Mouse (Mus musculus) layer of hippocampus, adult 9-11 months (tissue): ENCODE measurements at regions not wholly inside any gene's neighbourhood (a gene's known extent, or its start where the extent isn't known, plus 50 kb on each side); places are given as distances from the start of the nearest gene placed in this dataset.

ENCODE experiments used
- DNase-seq: peaks from one replicate; pipeline ENCODE4 v3.0.0; 2022

DNA sequence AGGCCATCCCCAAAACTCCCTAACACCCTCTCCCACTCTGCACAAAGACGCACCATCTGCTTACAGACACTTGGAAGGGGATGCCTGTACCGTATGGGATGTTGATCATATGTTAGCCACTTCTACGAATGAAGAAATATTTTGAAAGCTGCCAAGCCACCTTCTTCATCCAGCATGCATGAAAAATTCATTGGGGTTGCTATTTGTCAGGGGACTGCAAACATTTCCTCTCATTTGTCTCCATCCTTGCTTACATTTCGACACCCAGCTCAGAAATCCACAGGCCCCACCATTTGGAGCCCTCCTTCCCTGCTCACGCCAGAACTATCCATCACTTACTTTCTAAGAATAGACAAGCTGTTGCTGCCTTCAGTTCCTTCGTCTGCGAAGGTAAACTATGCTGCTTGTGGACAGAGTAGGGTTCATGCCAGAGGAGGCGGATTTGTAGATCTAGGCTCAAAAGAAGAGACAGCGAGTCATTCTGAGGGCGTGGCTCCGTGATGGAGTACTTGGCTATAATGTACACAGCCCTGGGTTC, 51.2 kb upstream of the Cdh4 start:
- no peak for DNase-seq
